Mouse (Mus musculus): ENCODE data around the gene Ltbp2. TPM values are rescaled to one million over a fixed set of nuclear protein-coding genes. Genes with fewer than 3 reads are reported as not detected.

Gene Ltbp2
- polyA plus RNA-seq, 1 experiment from 2014 or later: 0.13 TPM

- Histone ChIP-seq H3K4me1 (replicated peaks) (0 out of 2 replicates have a peak, but pooled peaks cover 5% of the 10 kb centered on the region), H3K27me3 (no peaks in the 10 kb centered on the region), H3K9me3 (no peaks in the 10 kb centered on the region), H3K36me3 (no peaks in the 10 kb centered on the region), H3K4me2 (replicated peaks) (no peak overlapping the region), H3K9ac (replicated peaks) (no peak overlapping the region), H3K27ac (no peak overlapping the region), H3K4me3 (replicated peaks) (no peak overlapping the region)
- ATAC-seq: no peak
- 84% methylated on average over 13 of the region's 13 CpGs for WGBS
Observed at GRCm38 (mm10) chr12:84733366-84733765, 143.0 kb downstream of the Ltbp2 start.

Other genes starting within 250 kb of the Ltbp2 start
- not detected in 2 replicates for gene Vrtn, start 235.5 kb downstream of the Ltbp2 start, polyA plus RNA-seq (2015; fragmentation: Nextera tagmentation; extraction: Ambion mirVana)
- gene Syndig1l, start 177.7 kb downstream of the Ltbp2 start, polyA plus RNA-seq (2015; fragmentation: Nextera tagmentation; extraction: Ambion mirVana): 2.9 and 3.6 TPM in 2 replicates
- 78.8 and 87.8 TPM in 2 replicates for gene Npc2, start 103.4 kb downstream of the Ltbp2 start, polyA plus RNA-seq (2015; fragmentation: Nextera tagmentation; extraction: Ambion mirVana)
- 160 and 167 TPM in 2 replicates for gene Isca2, start 103.3 kb downstream of the Ltbp2 start, polyA plus RNA-seq (2015; fragmentation: Nextera tagmentation; extraction: Ambion mirVana)
- gene Fcf1, start 94.4 kb upstream of the Ltbp2 start, polyA plus RNA-seq (2015; fragmentation: Nextera tagmentation; extraction: Ambion mirVana): 128 and 130 TPM in 2 replicates
- gene Arel1, start 94.4 kb upstream of the Ltbp2 start, polyA plus RNA-seq (2015; fragmentation: Nextera tagmentation; extraction: Ambion mirVana): 27.8 and 32.9 TPM in 2 replicates
- 40.2 and 41.7 TPM in 2 replicates for gene Ylpm1, start 119.8 kb upstream of the Ltbp2 start, polyA plus RNA-seq (2015; fragmentation: Nextera tagmentation; extraction: Ambion mirVana)
- 1.8 and 2.8 TPM in 2 replicates for gene Prox2, start 234.2 kb upstream of the Ltbp2 start, polyA plus RNA-seq (2015; fragmentation: Nextera tagmentation; extraction: Ambion mirVana)
- gene Dlst, start 234.3 kb upstream of the Ltbp2 start, polyA plus RNA-seq (2015; fragmentation: Nextera tagmentation; extraction: Ambion mirVana): 98.6 and 104 TPM in 2 replicates